Mouse (Mus musculus) heart, postnatal 0 days (tissue): ENCODE data around the gene Olfr871.
"Not testable (repeated sequence)": the region's sequence is repeated elsewhere in the genome, so short reads cannot be mapped to it uniquely, and the experiment has no call there.

Experiments used
- CTCF ChIP-seq: IDR thresholded peaks from 2 replicates; pipeline ENCODE4 v1.5.1; 2016; ENCODE audit warnings: antibody characterized with exemption, control low read depth, low read depth
- EP300 ChIP-seq: IDR thresholded peaks from 2 replicates; pipeline ENCODE4 v1.6.1; 2016; ENCODE audit warnings: antibody characterized with exemption, low read depth

DNA sequence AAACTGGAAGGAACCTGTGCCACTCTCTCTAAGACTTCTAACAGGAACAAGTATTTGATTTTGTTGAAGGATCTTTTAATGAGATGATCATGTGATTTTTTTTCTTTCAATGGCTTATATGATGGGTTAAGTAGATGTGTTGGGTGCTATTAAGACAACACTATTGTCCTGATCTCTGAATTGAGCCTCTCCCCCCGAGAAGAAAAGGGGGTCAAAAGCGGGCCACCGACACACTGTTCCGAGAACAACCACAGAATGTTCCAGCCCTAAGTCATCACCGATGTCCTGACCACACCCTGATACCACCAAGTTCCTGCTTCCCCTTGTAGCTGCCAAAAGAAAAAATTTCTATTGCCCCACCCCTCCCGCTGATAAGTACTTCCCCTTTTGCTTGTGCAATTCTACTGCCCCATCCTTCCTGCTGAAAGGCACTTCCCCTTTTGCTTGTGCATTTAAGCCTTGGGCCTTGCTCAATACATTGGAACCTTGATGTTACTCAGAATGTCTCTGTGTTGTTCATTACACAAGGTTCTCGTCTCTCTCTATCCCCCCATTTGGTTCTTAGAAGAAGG lies 8.5 kb upstream of the Olfr871 start:
- not testable (repeated sequence) for TF ChIP-seq CTCF, EP300
